ENCODE assay signal across 17 mouse cellular contexts in genomic region chr17:29358928-29359327, GRCm38 (mm10). TPM values are rescaled to one million over a fixed set of nuclear protein-coding genes. Genes with fewer than 3 reads are reported as not detected.
DNase-seq lines count a peak whose midpoint lies in the region; ATAC-seq lines count a peak whose summit lies in the region.
"Had no signal": no experiment of that assay in that cellular context is flagged by ENCODE, and none has a peak within 500 bp of the region (broad histone marks: within the 10 kb centered on the region; RNA-seq: fewer than 3 reads in every experiment).

No protein-coding gene starts in this region.

- ATAC-seq in midbrain, embryonic 13.5 days: no peak
- ATAC-seq: forebrain, embryonic 14.5 days; intestine, embryonic 15.5 days had no signal

- intact Hi-C loops in heart, postnatal 14 days (cut with DNase I): no loop called here

- H3K4me3 ChIP-seq in midbrain, embryonic 10.5 days: no peak overlapping the region
- no peak overlapping the region for H3K4me3 ChIP-seq in midbrain, embryonic 13.5 days (replicated peaks)
- H3K4me3 ChIP-seq: embryonic facial prominence, embryonic 13.5 days; heart, adult 2 months; heart, embryonic 15.5 days; intestine, embryonic 15.5 days had no signal

- no peak overlapping the region for H3K4me2 ChIP-seq in midbrain, embryonic 13.5 days (replicated peaks)
- H3K4me2 ChIP-seq: embryonic facial prominence, embryonic 13.5 days; heart, embryonic 11.5 days; heart, embryonic 15.5 days; intestine, embryonic 15.5 days had no signal

- 40% methylated on average over 3 of the region's 3 CpGs for WGBS in midbrain, embryonic 10.5 days
- 39% methylated on average over 3 of the region's 3 CpGs for WGBS in midbrain, embryonic 13.5 days

- peak; percentile 86 for DNase-seq in heart, adult 11 months
- DNase-seq in heart, postnatal 14 days: no peak
- no peak for DNase-seq in midbrain, embryonic 10.5 days (ENCODE audit: low spot score)
- DNase-seq in testis, postnatal 10 days (ENCODE audit: low spot score): peak; percentile 36
- DNase-seq in testis, postnatal 14 days (ENCODE audit: low spot score): no peak
- DNase-seq: adrenal gland, adult 2 months; adrenal gland, postnatal 25 days; cerebellum, adult 11 months; cerebellum, adult 9-10 months; cerebellum, postnatal 36 days had no signal

- H3K27ac ChIP-seq in midbrain, embryonic 10.5 days (replicated peaks): peak overlapping the region; percentile 61
- H3K27ac ChIP-seq in midbrain, embryonic 13.5 days: no peak overlapping the region
- H3K27ac ChIP-seq: embryonic facial prominence, embryonic 13.5 days; heart, adult 2 months; heart, embryonic 15.5 days; intestine, embryonic 15.5 days had no signal

- H3K27me3 ChIP-seq in midbrain, embryonic 10.5 days (ENCODE audit: low read depth, poor library complexity, severe bottlenecking): no peaks in the 10 kb centered on the region
- H3K27me3 ChIP-seq in midbrain, embryonic 13.5 days: 0 out of 2 replicates have a peak, but pooled peaks cover 4% of the 10 kb centered on the region
- H3K27me3 ChIP-seq: embryonic facial prominence, embryonic 13.5 days; heart, embryonic 15.5 days; intestine, embryonic 15.5 days had no signal

- peaks cover 58% of the 10 kb centered on the region for H3K4me1 ChIP-seq in midbrain, embryonic 10.5 days
- peaks cover 40% of the 10 kb centered on the region for H3K4me1 ChIP-seq in midbrain, embryonic 13.5 days (replicated peaks)

- H3K9me3 ChIP-seq in midbrain, embryonic 10.5 days (replicated peaks): no peaks in the 10 kb centered on the region
- H3K9me3 ChIP-seq in midbrain, embryonic 13.5 days: no peaks in the 10 kb centered on the region
- H3K9me3 ChIP-seq: embryonic facial prominence, embryonic 13.5 days; heart, embryonic 15.5 days; intestine, embryonic 15.5 days had no signal

- no peak overlapping the region for H3K9ac ChIP-seq in midbrain, embryonic 13.5 days (replicated peaks)
- H3K9ac ChIP-seq: embryonic facial prominence, embryonic 13.5 days; heart, embryonic 15.5 days; intestine, embryonic 15.5 days had no signal

- H3K36me3 ChIP-seq in midbrain, embryonic 10.5 days: no peaks in the 10 kb centered on the region
- no peaks in the 10 kb centered on the region for H3K36me3 ChIP-seq in midbrain, embryonic 13.5 days
- H3K36me3 ChIP-seq: embryonic facial prominence, embryonic 13.5 days; heart, embryonic 15.5 days; intestine, embryonic 15.5 days had no signal

RNA-seq across cellular contexts. Expression of gene Fgd2, which starts 1.8 kb away (rescaled TPM):
- total RNA-seq in heart, postnatal 14 days (2021): 1 to 10 TPM; 2.3 to 2.9 TPM
- polyA plus RNA-seq in midbrain, embryonic 10.5 days (2016; fragmentation: Nextera tagmentation; extraction: Ambion mirVana): 3.8 and 4.1 TPM in 2 replicates
- 3.2 and 3.3 TPM in 2 replicates for polyA plus RNA-seq in midbrain, embryonic 13.5 days (2015; fragmentation: Nextera tagmentation; extraction: Ambion mirVana)

RNA-seq across cellular contexts. Expression of gene Mtch1, which starts 11.2 kb away (rescaled TPM):
- total RNA-seq in heart, postnatal 14 days (2021): 100 to 1,000 TPM; 272 to 279 TPM
- 277 and 318 TPM in 2 replicates for polyA plus RNA-seq in midbrain, embryonic 10.5 days (2016; fragmentation: Nextera tagmentation; extraction: Ambion mirVana)
- 398 and 461 TPM in 2 replicates for polyA plus RNA-seq in midbrain, embryonic 13.5 days (2015; fragmentation: Nextera tagmentation; extraction: Ambion mirVana)

RNA-seq across cellular contexts. Expression of gene Pi16, which starts 41.4 kb away (rescaled TPM):
- 10 to 100 TPM; 34.3 to 47.8 TPM for total RNA-seq in heart, postnatal 14 days (2021)
- 0.75 and 0.82 TPM in 2 replicates for polyA plus RNA-seq in midbrain, embryonic 10.5 days (2016; fragmentation: Nextera tagmentation; extraction: Ambion mirVana)
- polyA plus RNA-seq in midbrain, embryonic 13.5 days (2015; fragmentation: Nextera tagmentation; extraction: Ambion mirVana): 1.9 and 2.2 TPM in 2 replicates

Comparison
In these comparisons a context has a peak if more than half of its experiments do, and no peak if none do; other contexts are left out.
1. DNase-seq: peak in heart, adult 11 months (single experiment) and testis, postnatal 10 days (single experiment); none in heart, postnatal 14 days (0 of 2), midbrain, embryonic 10.5 days (single experiment) and testis, postnatal 14 days (single experiment).